Mouse (Mus musculus) liver, embryonic 14.5 days (tissue): ENCODE measurements around the gene Timm50.

Experiments used
- CTCF ChIP-seq: IDR thresholded peaks from 2 replicates; pipeline ENCODE4 v1.5.1; 2016; ENCODE audit warnings: antibody characterized with exemption, low read depth, control low read depth
- EP300 ChIP-seq: IDR thresholded peaks from 2 replicates; pipeline ENCODE4 v1.6.1; 2016; ENCODE audit warnings: antibody characterized with exemption, low read depth

DNA sequence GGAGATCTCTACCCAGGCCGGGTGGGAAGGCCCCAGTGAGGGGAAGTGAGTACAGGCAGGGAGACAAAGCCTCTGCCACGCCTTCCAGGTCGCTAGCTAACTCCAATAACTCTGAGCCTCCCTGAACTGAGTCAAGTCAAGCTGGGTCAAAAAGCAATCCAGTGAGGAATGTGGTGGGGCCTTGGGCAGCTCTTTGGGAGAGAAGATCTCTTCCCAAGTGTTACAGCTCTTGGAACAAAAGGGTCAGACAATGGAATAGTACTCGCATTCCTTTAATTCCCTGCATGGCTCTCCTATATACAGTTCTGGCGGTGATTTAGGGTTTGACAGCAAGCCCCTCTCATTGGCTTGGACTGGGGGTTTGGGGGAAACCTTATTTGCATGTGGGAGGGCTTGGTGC is 49.0 kb downstream of the Timm50 start:
- no peak for TF ChIP-seq CTCF
- no peak for TF ChIP-seq EP300
